Mouse (Mus musculus) heart, embryonic 14.5 days (tissue): Measurements from ENCODE around the gene Doc2a. TPM values are rescaled to one million over a fixed set of nuclear protein-coding genes. Genes with fewer than 3 reads are reported as not detected.
A peak's percentile ranks its signal among the peaks of the same experiment; 100 is the strongest.

Experiments
- ATAC-seq: fragments of 200-750 bp; cut with Nextera tagmentation; 2 replicates; pipeline ENCODE4 v1.8.0; 2017; ENCODE audit warnings: low read depth, moderate TSS enrichment; ENCODE audit not compliant: insufficient number of reproducible peaks, insufficient read depth, low FRiP score
- H3K27ac ChIP-seq, 2 experiments: fragments of 200-500 bp in 1 of 2; fragments of 300-500 bp in 1 of 2; sonication (generic) in 1 of 2; replicated peaks in 1 of 2; 2 replicates each; pipeline ENCODE4 v1.5.1; 2012 to 2014; ENCODE audit warnings: low read depth in 2 of 2, low read length in 2 of 2, control low read depth in 1 of 2, mild to moderate bottlenecking in 1 of 2, mixed read lengths in 1 of 2; ENCODE audit not compliant: control insufficient read depth in 1 of 2, insufficient read depth in 1 of 2
- H3K27me3 ChIP-seq: fragments of 300-500 bp; sonication (generic); 2 replicates; pipeline ENCODE4 v1.6.1; 2014; ENCODE audit warnings: mild to moderate bottlenecking, low read length, control low read depth; ENCODE audit not compliant: control insufficient read depth, insufficient read depth
- H3K36me3 ChIP-seq: fragments of 300-500 bp; sonication (generic); 2 replicates; pipeline ENCODE4 v1.6.1; 2014; ENCODE audit warnings: mild to moderate bottlenecking, control low read depth, low read length, mixed read lengths; ENCODE audit not compliant: control insufficient read depth, insufficient read depth
- H3K4me1 ChIP-seq, 2 experiments: fragments of 200-500 bp in 1 of 2; fragments of 300-500 bp in 1 of 2; sonication (generic) in 1 of 2; 2 replicates each; pipeline ENCODE4 v1.6.1; 2012 to 2014; ENCODE audit warnings: low read length in 2 of 2, control low read depth in 1 of 2, mixed read lengths in 1 of 2; ENCODE audit not compliant: control insufficient read depth in 2 of 2, insufficient read depth in 2 of 2
- H3K4me2 ChIP-seq: fragments of 300-500 bp; sonication (generic); 2 replicates; pipeline ENCODE4 v1.6.1; 2014; ENCODE audit warnings: mild to moderate bottlenecking, low read length
- H3K4me3 ChIP-seq, 2 experiments: fragments of 200-500 bp in 1 of 2; fragments of 300-500 bp in 1 of 2; sonication (generic) in 1 of 2; 2 replicates each; pipeline ENCODE4 v1.5.1; 2012 to 2014; ENCODE audit warnings: low read length in 2 of 2, mild to moderate bottlenecking in 2 of 2, control low read depth in 1 of 2, low read depth in 1 of 2, moderate library complexity in 1 of 2; ENCODE audit not compliant: control insufficient read depth in 1 of 2, insufficient read depth in 1 of 2
- H3K9ac ChIP-seq: fragments of 300-500 bp; sonication (generic); 2 replicates; pipeline ENCODE4 v1.6.1; 2014; ENCODE audit warnings: mild to moderate bottlenecking, low read length
- H3K9me3 ChIP-seq: fragments of 300-500 bp; sonication (generic); 2 replicates; pipeline ENCODE4 v1.6.1; 2016; ENCODE audit warnings: low read length, control low read depth; ENCODE audit not compliant: control insufficient read depth
- WGBS: fragments of 180-500 bp; shearing (Covaris S2); extraction: QIAGEN DNeasy Blood & Tissue Kit; methylation state at CpG from one replicate; pipeline ENCODE4 v1.1.7; 2014; 5-methylcytosine and 5-hydroxymethylcytosine counted together
- polyA plus RNA-seq: library from polyadenylated mRNA; unstranded; fragments of >200 nt; fragmentation: Nextera tagmentation; extraction: Ambion mirVana; gene quantifications from 2 replicates; pipeline ENCODE4 v1.2.1, GENCODE M21; 2014

Gene Doc2a
- polyA plus RNA-seq, 1 experiment from 2014 or later = 0.14 TPM

DNA sequence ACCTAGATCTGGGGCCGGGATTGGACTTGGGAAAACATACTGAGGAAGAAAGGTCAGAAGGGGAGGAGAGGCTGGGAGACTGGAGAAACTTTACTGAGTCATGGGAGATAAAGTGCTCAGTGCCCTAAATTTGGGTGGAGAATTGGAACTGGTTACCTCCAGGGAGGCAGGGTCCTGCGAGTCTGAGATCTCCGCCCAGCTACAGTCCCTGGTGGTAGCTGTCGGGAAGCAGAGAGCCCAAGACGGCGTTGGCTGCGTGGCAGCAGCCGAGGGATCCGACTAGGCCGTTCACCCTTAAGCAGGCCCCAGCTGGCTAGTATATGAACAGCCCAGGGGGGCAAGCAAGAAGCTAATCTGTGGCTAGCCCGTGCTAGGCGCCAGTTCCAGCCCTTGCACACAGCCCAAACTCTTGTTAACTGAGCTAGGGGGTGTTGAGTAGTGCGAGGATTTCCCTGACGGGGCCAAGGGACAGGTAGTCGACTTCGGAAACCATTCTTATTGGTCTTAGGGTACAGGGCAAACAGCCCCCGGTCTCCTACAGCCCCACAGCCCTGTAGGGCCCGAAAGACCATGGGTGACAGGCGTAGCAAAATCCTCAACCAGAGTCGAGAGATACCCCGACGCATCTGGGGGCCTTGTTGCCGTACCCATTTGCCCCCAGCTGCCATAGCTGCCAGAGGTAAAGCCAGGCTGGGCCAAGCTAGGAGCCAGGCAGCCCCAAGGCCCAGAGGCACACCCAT lies 22.7 kb downstream of the Doc2a start:
- Histone ChIP-seq H3K27me3 (no peaks in the 10 kb centered on the region), H3K4me1 (no peaks in the 10 kb centered on the region), H3K4me2 (no peak overlapping the region), H3K9me3 (no peaks in the 10 kb centered on the region), H3K36me3 (peaks cover 100% of the 10 kb centered on the region), H3K4me3 (no peak overlapping the region), H3K27ac (no peak overlapping the region), H3K9ac (no peak overlapping the region)
- ATAC-seq = no peak
- 86% methylated on average over 23 of the region's 23 CpGs for WGBS

DNA sequence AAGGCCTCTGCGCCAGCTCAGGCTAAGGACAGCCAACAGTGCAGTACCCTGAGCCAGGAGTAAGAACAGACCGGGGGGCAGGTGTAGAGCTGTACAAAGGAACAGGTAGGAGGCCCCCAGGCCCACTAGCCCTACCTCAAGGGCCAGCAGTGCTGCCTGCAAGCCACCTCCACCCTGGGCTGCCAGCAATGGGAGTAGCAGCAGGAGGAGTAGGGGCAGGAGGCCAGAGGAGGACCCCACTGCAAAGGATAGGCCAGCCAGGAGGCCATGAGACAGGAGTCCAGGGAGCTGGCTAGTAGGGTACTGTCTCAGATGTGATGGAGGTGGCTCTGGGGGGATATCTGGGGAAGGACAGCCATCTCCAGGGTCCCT lies 23.3 kb downstream of the Doc2a start:
- ATAC-seq = no peak

DNA sequence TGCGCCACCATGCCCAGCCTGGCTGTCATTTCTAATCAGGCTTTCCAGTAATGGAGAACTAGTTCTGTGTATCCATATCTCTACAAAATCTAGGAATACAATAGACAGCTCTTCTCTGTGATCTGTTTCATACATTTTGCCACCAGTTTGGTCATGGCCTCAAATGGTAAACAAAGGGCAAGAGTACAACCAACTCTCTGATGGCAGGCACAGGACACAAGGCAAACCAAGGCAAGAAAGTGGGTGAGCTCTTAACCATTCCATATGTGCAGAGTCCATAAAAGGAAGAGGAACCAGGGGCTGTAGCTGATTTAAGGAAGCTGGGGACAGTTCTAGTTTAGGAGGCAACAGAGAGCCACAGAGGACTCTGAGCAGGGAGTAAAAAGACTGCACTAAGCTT lies 30.0 kb downstream of the Doc2a start:
- Histone ChIP-seq H3K4me2 (no peak overlapping the region), H3K27me3 (no peaks in the 10 kb centered on the region), H3K27ac (no peak overlapping the region), H3K9me3 (no peaks in the 10 kb centered on the region), H3K9ac (no peak overlapping the region), H3K36me3 (peaks cover 84% of the 10 kb centered on the region), H3K4me3 (no peak overlapping the region), H3K4me1 (peaks cover 3 to 10% of the 10 kb centered on the region in 2 experiments; a peak in 3 of 4 replicates)
- ATAC-seq = no peak
- 100% methylated on average over 1 of the region's 1 CpGs for WGBS

More for the DNA sequence above, 23.3 kb downstream of the Doc2a start:
- no peak overlapping the region for H3K4me3 ChIP-seq
- 91% methylated on average over 2 of the region's 2 CpGs for WGBS
- no peak overlapping the region for H3K9ac ChIP-seq
- H3K9me3 ChIP-seq = no peaks in the 10 kb centered on the region
- no peaks in the 10 kb centered on the region for H3K4me1 ChIP-seq
- no peak overlapping the region for H3K27ac ChIP-seq
- H3K4me2 ChIP-seq = no peak overlapping the region
- peaks cover 100% of the 10 kb centered on the region for H3K36me3 ChIP-seq
- H3K27me3 ChIP-seq = no peaks in the 10 kb centered on the region

DNA sequence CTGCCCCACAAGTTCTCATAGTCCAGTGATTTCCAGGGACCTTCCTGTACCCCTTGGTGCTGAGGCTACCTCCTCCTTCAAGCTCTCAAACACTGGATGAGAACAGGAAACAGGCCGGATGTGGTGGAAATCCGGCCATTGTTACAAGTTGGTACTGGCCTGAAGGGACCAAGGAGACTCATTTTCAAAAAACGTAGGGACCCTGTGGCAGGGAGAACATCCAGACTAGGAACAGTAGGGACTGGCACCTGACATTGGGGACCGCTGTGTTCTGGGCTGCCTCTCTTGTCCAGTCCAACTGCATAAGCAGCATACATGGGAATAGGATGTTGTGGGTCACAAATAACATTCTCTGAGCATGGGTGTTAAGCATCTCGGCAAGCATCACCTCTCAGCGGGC lies 33.8 kb downstream of the Doc2a start:
- no peaks in the 10 kb centered on the region for H3K27me3 ChIP-seq
- H3K4me2 ChIP-seq = peak overlapping the region; percentile 95
- peak overlapping the region; percentile 96 for H3K9ac ChIP-seq
- no peaks in the 10 kb centered on the region for H3K9me3 ChIP-seq
- 74% methylated on average over 6 of the region's 6 CpGs for WGBS
- peak overlapping the region; percentile 14 to 89; a peak in 2 of 4 replicates for H3K4me3 ChIP-seq
- H3K36me3 ChIP-seq = peaks cover 46% of the 10 kb centered on the region
- H3K27ac ChIP-seq = peak overlapping the region; percentile 78 to 97
- no peak for ATAC-seq
- H3K4me1 ChIP-seq = peaks cover 5 to 27% of the 10 kb centered on the region in 2 experiments; a peak in 3 of 4 replicates

DNA sequence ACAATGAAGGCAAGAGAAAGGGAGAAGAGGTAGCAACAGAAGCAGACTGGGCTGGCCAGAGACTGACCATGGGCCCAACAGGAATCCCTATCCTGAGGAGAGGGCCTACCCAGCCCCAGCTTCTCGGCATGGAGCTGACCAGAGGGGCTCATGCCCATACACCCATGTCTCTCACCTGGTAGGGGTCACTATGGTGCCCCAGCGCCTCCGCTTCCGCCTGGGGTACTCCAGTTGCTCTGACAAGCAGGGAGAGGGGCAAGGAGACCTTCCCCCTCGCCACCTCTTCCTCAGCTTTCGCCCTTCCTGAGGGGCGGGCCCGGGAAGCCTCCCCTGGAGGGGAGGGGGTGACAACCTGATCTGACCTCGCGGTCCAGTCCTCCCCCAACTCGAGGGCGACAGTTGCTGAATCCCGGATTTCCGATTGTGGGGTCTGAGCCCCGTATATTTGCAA lies 36.5 kb downstream of the Doc2a start:
- WGBS = under 1% methylated on average over 15 of the region's 15 CpGs
- ATAC-seq = no peak

DNA sequence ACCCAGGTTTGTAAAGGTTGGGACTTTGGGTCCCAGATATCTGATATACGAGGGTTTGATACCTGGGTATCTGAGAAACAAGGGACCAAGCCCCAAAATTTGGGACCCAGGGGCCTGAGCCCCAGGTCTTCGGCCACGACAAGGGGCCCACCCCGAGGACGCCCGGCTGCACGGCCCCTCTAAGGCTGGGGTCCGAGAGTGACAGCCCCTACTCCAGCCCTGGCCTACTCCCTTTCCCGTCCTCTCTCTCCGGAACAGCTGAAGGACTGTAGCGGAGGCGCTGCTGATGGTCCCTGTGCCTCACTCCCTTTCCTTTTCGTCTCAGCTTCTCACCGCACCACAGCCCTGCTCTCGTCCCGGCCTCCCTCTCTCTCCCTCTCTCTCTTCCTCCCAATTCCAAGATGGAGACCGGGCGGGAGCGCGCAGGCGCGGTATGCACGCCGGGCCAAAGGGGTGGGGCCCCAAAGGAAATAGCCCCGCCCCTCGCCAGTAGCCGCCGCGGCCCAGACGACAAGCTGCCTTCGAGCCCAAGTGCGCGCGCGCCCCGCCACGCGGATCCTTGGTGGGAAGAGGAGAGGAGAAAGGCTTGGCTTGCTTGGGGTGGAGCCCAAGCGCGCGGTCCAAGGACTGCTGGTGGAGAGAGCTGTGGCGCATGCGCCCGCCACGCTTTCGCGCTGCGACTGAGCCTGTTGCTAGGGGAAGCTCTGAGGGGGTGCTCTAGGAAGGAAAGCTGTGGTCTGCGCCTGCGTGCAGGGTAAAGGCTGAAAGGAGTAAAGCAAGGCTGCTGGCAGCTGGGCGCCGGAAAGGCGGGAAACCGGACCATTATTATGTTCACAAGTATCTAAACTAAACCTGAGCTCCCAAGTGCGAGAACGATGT lies 37.3 kb downstream of the Doc2a start, which contains the start of gene Taok2:
Gene Taok2, minus strand, starts transcription at position 418 of the 879 bp plus-strand sequence.
- Histone ChIP-seq H3K9me3 (no peaks in the 10 kb centered on the region), H3K27me3 (no peaks in the 10 kb centered on the region), H3K4me2 (peak within 1 kb of the TSS; percentile 95), H3K4me1 (peaks cover 5 to 27% of the 10 kb centered on the region in 2 experiments; a peak in 3 of 4 replicates), H3K9ac (peak within 1 kb of the TSS; percentile 96), H3K36me3 (peaks cover 11% of the 10 kb centered on the region), H3K27ac (peak within 1 kb of the TSS; percentile 94 to 97), H3K4me3 (peak within 1 kb of the TSS; percentile 84 to 89)
- ATAC-seq = peak; percentile 96
- WGBS = under 1% methylated on average over 56 of the region's 56 CpGs

More for the DNA sequence above, 36.5 kb downstream of the Doc2a start:
- peaks cover 5 to 27% of the 10 kb centered on the region in 2 experiments; a peak in 3 of 4 replicates for H3K4me1 ChIP-seq
- H3K9ac ChIP-seq = peak overlapping the region; percentile 96
- peak overlapping the region; percentile 95 for H3K4me2 ChIP-seq
- peaks cover 18% of the 10 kb centered on the region for H3K36me3 ChIP-seq
- no peaks in the 10 kb centered on the region for H3K9me3 ChIP-seq
- peak overlapping the region; percentile 94 to 97 for H3K27ac ChIP-seq
- no peaks in the 10 kb centered on the region for H3K27me3 ChIP-seq
- peak overlapping the region; percentile 84 to 89 for H3K4me3 ChIP-seq

DNA sequence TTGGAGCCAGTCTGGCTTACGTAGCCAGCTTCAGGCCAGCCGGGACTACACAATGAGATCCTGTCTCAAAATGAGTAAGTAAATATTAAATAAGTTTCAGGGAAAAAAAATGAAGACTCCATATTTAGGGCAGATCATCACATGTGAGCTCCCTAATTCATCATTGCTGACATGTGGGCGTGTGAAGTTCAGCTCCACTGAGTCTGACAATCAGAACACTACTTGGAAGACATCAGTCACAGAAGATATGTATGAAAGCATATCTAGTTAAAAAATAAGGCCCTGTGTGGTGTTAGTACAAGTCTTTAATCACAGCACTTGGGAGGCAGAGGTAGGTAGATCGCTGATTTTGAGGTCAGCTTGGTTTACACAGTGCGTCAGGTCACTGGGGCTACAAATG lies 40.1 kb downstream of the Doc2a start:
- no peak overlapping the region for H3K4me2 ChIP-seq
- H3K9me3 ChIP-seq = no peaks in the 10 kb centered on the region
- H3K4me3 ChIP-seq = no peak overlapping the region
- 87% methylated on average over 5 of the region's 5 CpGs for WGBS
- no peak overlapping the region for H3K27ac ChIP-seq
- H3K4me1 ChIP-seq = peaks cover 2 to 17% of the 10 kb centered on the region in 2 experiments; a peak in 3 of 4 replicates
- H3K27me3 ChIP-seq = no peaks in the 10 kb centered on the region
- peaks cover 17% of the 10 kb centered on the region for H3K36me3 ChIP-seq
- no peak for ATAC-seq
- no peak overlapping the region for H3K9ac ChIP-seq
